Mouse (Mus musculus) thymus, postnatal 25 days (tissue): ENCODE data around the gene Arih1.
"Not testable (repeated sequence)": the region's sequence is repeated elsewhere in the genome, so short reads cannot be mapped to it uniquely, and the experiment has no call there.

ENCODE experiments used
- DNase-seq: peaks from one replicate; pipeline ENCODE4 v3.0.0; 2022

Arih1 gene

DNA sequence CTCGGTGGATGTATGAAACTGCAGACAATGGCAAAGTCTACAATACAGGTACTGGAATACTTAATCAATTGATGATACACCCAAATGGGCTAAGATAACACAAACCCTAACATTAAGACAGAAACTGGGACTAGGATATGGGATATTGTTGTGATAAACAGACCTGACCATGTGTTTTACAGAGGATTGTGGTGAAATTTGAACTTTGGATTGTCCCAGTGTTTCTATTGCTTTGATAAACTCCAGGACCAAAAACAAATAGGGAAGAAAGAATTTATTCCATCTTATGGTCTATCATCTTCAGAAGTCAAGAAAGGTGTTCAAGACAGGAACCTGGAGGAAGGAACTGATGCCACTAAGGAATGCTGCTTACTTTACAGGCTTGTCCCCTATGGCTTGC is 28.7 kb downstream of the Arih1 start:
- no peak for DNase-seq

GRCm38 (mm10) chr9:59455404-59456068 is 30.9 kb downstream of the Arih1 start:
- no peak for DNase-seq

GRCm38 (mm10) chr9:59433729-59434128 is 52.7 kb downstream of the Arih1 start:
- DNase-seq = no peak

DNA sequence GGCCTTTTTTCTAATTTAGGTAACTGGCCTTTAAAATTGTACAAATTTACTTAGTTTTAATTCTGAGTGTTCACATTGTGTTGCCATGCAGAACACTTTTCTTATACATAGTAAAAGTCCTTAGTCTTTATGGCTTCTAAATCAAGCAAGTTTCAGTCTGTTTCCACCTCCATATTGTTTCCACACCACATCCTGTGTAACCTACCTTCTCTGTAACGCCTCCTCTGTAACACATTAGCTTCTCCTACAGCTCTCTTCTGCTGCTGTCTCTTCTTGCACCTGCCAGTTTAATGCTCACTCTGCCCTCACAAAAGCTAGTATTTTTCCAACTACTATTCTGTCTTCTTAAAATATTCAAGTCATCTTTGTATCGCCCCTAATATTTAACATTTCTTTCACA is 54.8 kb downstream of the Arih1 start:
- DNase-seq = peak; percentile 7

GRCm38 (mm10) chr9:59420487-59420886 is 65.9 kb downstream of the Arih1 start:
- no peak for DNase-seq

- DNase-seq = no peak
Measured at GRCm38 (mm10) chr9:59407271-59407670, 79.1 kb downstream of the Arih1 start.

DNA sequence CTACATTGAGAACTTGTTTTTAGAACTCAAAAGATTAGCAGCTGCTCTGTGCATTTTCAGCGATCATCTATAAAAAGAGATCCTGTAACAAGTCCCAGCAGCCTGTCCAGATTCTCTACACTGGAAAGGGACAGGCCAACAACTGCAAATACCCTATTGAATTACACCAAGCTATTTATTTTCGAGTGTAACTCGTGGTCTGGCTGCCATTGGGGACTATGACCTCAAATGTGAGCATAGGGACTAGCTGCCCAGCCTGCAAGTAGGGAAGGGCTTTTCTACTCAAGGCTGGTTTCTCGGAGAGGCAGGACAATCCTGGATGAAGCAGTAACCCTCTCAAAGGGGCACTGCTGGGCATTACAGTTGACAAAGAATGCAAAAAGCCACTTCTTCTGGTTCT is 97.3 kb downstream of the Arih1 start:
- DNase-seq = no peak

DNA sequence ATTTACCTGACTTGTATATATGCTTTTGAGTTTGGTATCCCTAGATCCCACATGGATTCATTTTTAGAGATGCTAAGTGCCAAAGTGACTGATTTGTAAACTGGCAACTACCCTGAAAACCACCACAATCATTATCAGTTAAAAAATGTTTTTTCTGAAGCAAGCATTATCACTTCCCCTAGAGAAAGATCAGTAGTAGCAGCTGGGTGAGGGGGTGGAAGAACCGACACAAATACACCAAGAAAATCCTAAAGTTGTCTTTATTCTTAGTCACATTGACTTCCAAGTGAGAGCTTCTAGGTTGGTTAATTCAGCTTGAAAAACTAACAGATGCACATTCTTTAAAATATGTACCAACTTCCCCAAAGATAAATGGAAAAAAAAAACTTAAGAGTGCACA is 98.1 kb downstream of the Arih1 start:
- no peak for DNase-seq

GRCm38 (mm10) chr9:59387461-59387860 is 99.0 kb downstream of the Arih1 start:
- DNase-seq = no peak

- DNase-seq = no peak
Measured at GRCm38 (mm10) chr9:59375626-59376025, 110.8 kb downstream of the Arih1 start.

- no peak for DNase-seq
Measured at GRCm38 (mm10) chr9:59369646-59370045, 116.8 kb downstream of the Arih1 start.

GRCm38 (mm10) chr9:59369220-59369619 is 117.2 kb downstream of the Arih1 start:
- no peak for DNase-seq

GRCm38 (mm10) chr9:59360487-59360886 is 125.9 kb downstream of the Arih1 start:
- not testable (repeated sequence) for DNase-seq

GRCm38 (mm10) chr9:59358041-59358440 is 128.4 kb downstream of the Arih1 start:
- DNase-seq = not testable (repeated sequence)

GRCm38 (mm10) chr9:59353253-59353639 is 133.2 kb downstream of the Arih1 start, which contains the start of gene Bbs4:
TSS of gene Bbs4 (minus strand) at chr9:59353508.
- DNase-seq = peak; percentile 94

DNA sequence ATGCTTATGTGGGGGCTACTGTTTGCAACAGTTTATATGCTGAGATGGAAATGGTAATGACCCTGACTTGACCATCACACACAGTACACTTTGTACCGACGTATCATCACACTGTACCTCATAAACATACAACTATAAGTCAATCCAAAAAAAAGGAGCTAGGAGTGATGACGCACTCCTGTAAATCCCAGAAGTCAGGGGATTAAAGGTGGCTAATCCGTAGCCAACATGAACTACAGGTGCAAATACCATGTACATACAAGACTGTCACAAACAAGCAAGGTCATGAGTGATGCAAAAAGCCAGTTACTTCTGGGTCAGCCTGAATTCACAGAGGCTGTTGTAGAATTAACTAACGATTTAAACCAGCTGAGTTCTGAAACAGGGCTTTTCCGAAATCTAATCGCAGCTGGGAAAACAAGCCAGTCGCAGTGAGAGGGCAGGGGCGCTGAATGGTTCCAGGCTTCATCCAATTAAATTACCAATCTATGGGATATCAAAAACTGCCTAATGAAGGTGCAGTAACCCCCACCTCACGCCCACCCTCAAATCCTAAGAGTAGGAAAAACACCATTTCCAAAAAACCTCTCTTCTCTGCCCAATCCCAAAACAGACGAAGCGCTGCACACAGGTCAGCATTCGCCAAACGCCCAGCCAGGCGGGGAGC is 133.7 kb downstream of the Arih1 start:
- DNase-seq = no peak

DNA sequence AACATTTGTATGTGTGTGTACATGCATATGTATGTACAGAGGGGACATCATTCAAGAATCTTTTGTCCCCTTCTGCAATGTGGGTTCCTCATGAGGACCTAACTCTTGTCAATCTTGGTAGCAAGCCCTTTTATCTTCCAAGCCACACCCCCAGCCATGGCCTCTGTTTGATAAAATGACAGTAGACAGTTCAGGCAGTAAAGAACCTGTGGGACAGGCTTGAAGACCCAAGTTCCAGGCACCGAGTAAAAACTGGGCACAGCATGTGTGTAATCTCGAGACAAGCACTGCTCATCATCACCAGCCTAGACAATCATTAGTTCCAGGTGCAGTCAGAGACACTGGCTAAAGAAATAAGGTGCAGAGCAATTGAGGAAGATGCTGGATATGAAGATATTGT is 140.2 kb downstream of the Arih1 start:
- no peak for DNase-seq

DNA sequence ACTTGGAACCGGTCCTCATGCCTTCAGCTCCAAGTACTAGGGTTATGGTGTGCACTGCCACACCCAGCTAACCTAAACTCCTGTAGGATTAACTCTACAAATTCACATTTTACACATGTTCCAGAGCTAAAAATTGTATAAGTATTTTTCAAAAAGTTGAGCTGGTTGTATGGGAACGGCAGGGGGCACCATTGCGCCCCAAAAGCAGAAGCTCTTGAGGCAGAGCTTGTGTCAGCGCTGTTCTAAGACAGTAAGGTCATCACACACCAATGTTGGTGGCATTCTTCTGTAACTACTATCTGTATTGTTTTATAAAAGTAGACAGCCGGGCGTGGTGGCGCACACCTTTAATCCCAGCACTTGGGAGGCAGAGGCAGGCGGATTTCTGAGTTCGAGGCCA is 146.4 kb downstream of the Arih1 start:
- DNase-seq = peak; percentile 25

DNA sequence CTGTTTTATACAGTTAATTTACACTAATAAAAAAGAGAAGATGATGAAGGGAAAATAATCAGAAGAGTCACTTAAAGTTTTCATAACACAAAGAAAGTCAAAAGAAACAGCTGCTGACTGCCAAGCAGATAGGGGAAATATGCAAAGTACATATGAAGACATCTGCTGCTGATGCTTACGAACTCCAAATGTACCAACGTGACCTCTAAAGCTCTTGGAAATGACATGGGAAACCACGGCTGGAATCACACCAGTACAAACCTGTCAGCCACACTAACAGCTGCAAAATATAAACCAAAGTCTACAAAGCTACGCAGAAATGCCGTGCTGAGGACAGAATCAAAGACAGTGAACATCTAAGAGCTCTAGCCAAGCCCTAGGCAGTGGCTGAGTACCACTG is 147.3 kb downstream of the Arih1 start:
- DNase-seq = no peak

GRCm38 (mm10) chr9:59338411-59338810 is 148.0 kb downstream of the Arih1 start:
- DNase-seq = peak; percentile 5
